Mouse (Mus musculus) brown adipose tissue, adult 24 weeks (tissue): Measurements from ENCODE around the gene Mup6. TPM values are rescaled to one million over a fixed set of nuclear protein-coding genes. Genes with fewer than 3 reads are reported as not detected.

Experiments
- polyA plus RNA-seq: library from polyadenylated mRNA; stranded (reverse); fragments of >200 nt; gene quantifications from 2 replicates; pipeline ENCODE4 v1.2.4, GENCODE M21; 2012; ENCODE audit not compliant: missing spikeins, insufficient read depth, insufficient read length

The Mup6 gene
- polyA plus RNA-seq, 1 experiment: not detected

Other genes with a start within 250 kb of the Mup6 start
- 8.4 and 11.5 TPM in 2 replicates for gene Inip, start 162.7 kb upstream of the Mup6 start, polyA plus RNA-seq
- 1.0 and 2.5 TPM in 2 replicates for gene Snx30, start 158.5 kb upstream of the Mup6 start, polyA plus RNA-seq
- gene Slc46a2, start 49.2 kb upstream of the Mup6 start, polyA plus RNA-seq: not detected in 2 replicates
- gene Mup4, start 3.6 kb upstream of the Mup6 start, polyA plus RNA-seq: not detected in 2 replicates
- gene Mup7, start 106.2 kb downstream of the Mup6 start, polyA plus RNA-seq: 4.7 and 14.6 TPM in 2 replicates
- gene Mup2, start 190.0 kb downstream of the Mup6 start, polyA plus RNA-seq: 3.6 TPM in 1 of 2 replicates, not detected in the other